Mouse (Mus musculus) gastrocnemius, postnatal 10 days (tissue): ENCODE measurements around the gene Sbno2. TPM values are rescaled to one million over a fixed set of nuclear protein-coding genes. Genes with fewer than 3 reads are reported as not detected.

Experiments
- DNase-seq: peaks from one replicate; pipeline ENCODE4 v3.0.0; 2021; ENCODE audit warnings: mixed read lengths
- total RNA-seq, 2 experiments: library from RNA; stranded (reverse); gene quantifications; 2 replicates each; pipeline ENCODE4 v1.2.3; 2021

The Sbno2 gene
- total RNA-seq, 2 experiments from 2014 or later: 7.7 to 11.6 TPM

- DNase-seq: no peak
Measured at GRCm38 (mm10) chr10:80123932-80124562, 18.7 kb upstream of the Sbno2 start.

- DNase-seq: no peak
Measured at GRCm38 (mm10) chr10:80121639-80122038, 16.3 kb upstream of the Sbno2 start.

GRCm38 (mm10) chr10:80120146-80120545, 14.8 kb upstream of the Sbno2 start:
- no peak for DNase-seq

- no peak for DNase-seq
Measured at GRCm38 (mm10) chr10:80118552-80118951, 13.2 kb upstream of the Sbno2 start.

- DNase-seq: no peak
Measured at GRCm38 (mm10) chr10:80117736-80118135, 12.4 kb upstream of the Sbno2 start.

GRCm38 (mm10) chr10:80116927-80117691, 11.7 kb upstream of the Sbno2 start:
- DNase-seq: peak; percentile 63

- DNase-seq: no peak
Measured at GRCm38 (mm10) chr10:80116563-80116926, 11.2 kb upstream of the Sbno2 start.

- no peak for DNase-seq
Measured at GRCm38 (mm10) chr10:80115944-80116335, 10.6 kb upstream of the Sbno2 start.

GRCm38 (mm10) chr10:80115290-80115943, 10.0 kb upstream of the Sbno2 start, which contains the start of gene Stk11:
Gene Stk11, plus strand, starts transcription at chr10:80115803.
- DNase-seq: peak; percentile 98

- DNase-seq: peak; percentile 95
Measured at GRCm38 (mm10) chr10:80114341-80115284, 9.2 kb upstream of the Sbno2 start.

GRCm38 (mm10) chr10:80107678-80108077, 2.3 kb upstream of the Sbno2 start:
- no peak for DNase-seq

GRCm38 (mm10) chr10:80105926-80106325, 555 bp upstream of the Sbno2 start:
- no peak for DNase-seq

GRCm38 (mm10) chr10:80104181-80104580, 1.2 kb downstream of the Sbno2 start:
- no peak for DNase-seq

GRCm38 (mm10) chr10:80103032-80103431, 2.3 kb downstream of the Sbno2 start:
- DNase-seq: no peak

- peak; percentile 89 for DNase-seq
Measured at GRCm38 (mm10) chr10:80102216-80102915, 3.0 kb downstream of the Sbno2 start.

- no peak for DNase-seq
Measured at GRCm38 (mm10) chr10:80100982-80101381, 4.4 kb downstream of the Sbno2 start.

GRCm38 (mm10) chr10:80098630-80099029, 6.7 kb downstream of the Sbno2 start:
- DNase-seq: no peak

GRCm38 (mm10) chr10:80097275-80097674, 8.1 kb downstream of the Sbno2 start:
- DNase-seq: no peak

GRCm38 (mm10) chr10:80095547-80095946, 9.8 kb downstream of the Sbno2 start:
- no peak for DNase-seq

- DNase-seq: no peak
Measured at GRCm38 (mm10) chr10:80094684-80095083, 10.7 kb downstream of the Sbno2 start.

GRCm38 (mm10) chr10:80094085-80094484, 11.3 kb downstream of the Sbno2 start:
- no peak for DNase-seq
